Mouse (Mus musculus) ES-E14 (cell line): Measurements from ENCODE around the gene Nbr1.

ENCODE experiments used
- CHD2 ChIP-seq: IDR thresholded peaks from 2 replicates; pipeline ENCODE4 v1.6.1; 2014; ENCODE audit warnings: mild to moderate bottlenecking, low read depth, low read length, inconsistent platforms
- HCFC1 ChIP-seq: IDR thresholded peaks from 2 replicates; pipeline ENCODE4 v1.6.1; 2012; ENCODE audit warnings: low read length, inconsistent platforms, borderline replicate concordance; ENCODE audit not compliant: insufficient read depth
- ZC3H11A ChIP-seq: IDR thresholded peaks from 2 replicates; pipeline ENCODE4 v1.6.1; 2012; ENCODE audit warnings: low read depth, mild to moderate bottlenecking, inconsistent platforms, low read length, borderline replicate concordance
- ZNF384 ChIP-seq: IDR thresholded peaks from 2 replicates; pipeline ENCODE4 v1.6.1; 2012; ENCODE audit warnings: low read depth, low read length, inconsistent platforms

GRCm38 (mm10) chr11:101604116-101604515, 52.2 kb downstream of the Nbr1 start:
- TF ChIP-seq HCFC1 (no peak), ZNF384 (no peak), ZC3H11A (no peak), CHD2 (no peak)
